Mouse (Mus musculus) intestine, embryonic 14.5 days (tissue): ENCODE results near the gene Synpo2l. TPM values are rescaled to one million over a fixed set of nuclear protein-coding genes. Genes with fewer than 3 reads are reported as not detected.
"Not testable (repeated sequence)": the region's sequence is repeated elsewhere in the genome, so short reads cannot be mapped to it uniquely, and the experiment has no call there.

Experiments used
- ATAC-seq: fragments of 200-750 bp; cut with Nextera tagmentation; replicated peaks from 2 replicates; pipeline ENCODE4 v1.8.0; 2017; ENCODE audit warnings: low read depth, moderate number of reproducible peaks, moderate TSS enrichment, moderate library complexity; ENCODE audit not compliant: low FRiP score, low TSS enrichment
- DNase-seq: peaks from one replicate; pipeline ENCODE4 v3.0.0-alpha.2; 2018; ENCODE audit warnings: low spot score
- H3K27ac ChIP-seq: fragments of 300-500 bp; sonication (generic); 2 replicates; pipeline ENCODE4 v1.5.1; 2014; ENCODE audit warnings: low read depth, mild to moderate bottlenecking, control low read depth
- H3K27me3 ChIP-seq: fragments of 300-500 bp; sonication (generic); replicated peaks from 2 replicates; pipeline ENCODE4 v1.6.1; 2014; ENCODE audit warnings: low read length, control low read depth; ENCODE audit not compliant: control insufficient read depth, insufficient read depth
- H3K36me3 ChIP-seq: fragments of 300-500 bp; sonication (generic); 2 replicates; pipeline ENCODE4 v1.6.1; 2014; ENCODE audit warnings: low read length, control low read depth; ENCODE audit not compliant: control insufficient read depth, insufficient read depth
- H3K4me1 ChIP-seq: fragments of 300-500 bp; sonication (generic); replicated peaks from 2 replicates; pipeline ENCODE4 v1.6.1; 2014; ENCODE audit warnings: low read length, control low read depth, mixed read lengths; ENCODE audit not compliant: control insufficient read depth, insufficient read depth
- H3K4me2 ChIP-seq: fragments of 300-500 bp; sonication (generic); 2 replicates; pipeline ENCODE4 v1.6.1; 2014; ENCODE audit warnings: low read length
- H3K4me3 ChIP-seq: fragments of 300-500 bp; sonication (generic); 2 replicates; pipeline ENCODE4 v1.5.1; 2014; ENCODE audit warnings: low read depth, low read length, control low read depth, mixed read lengths
- H3K9ac ChIP-seq: fragments of 300-500 bp; sonication (generic); 2 replicates; pipeline ENCODE4 v1.6.1; 2014; ENCODE audit warnings: mild to moderate bottlenecking, low read length
- H3K9me3 ChIP-seq: fragments of 300-500 bp; sonication (generic); 2 replicates; pipeline ENCODE4 v1.6.1; 2016; ENCODE audit warnings: low read length, control low read depth; ENCODE audit not compliant: control insufficient read depth
- WGBS: fragments of 180-500 bp; shearing (Covaris S2); extraction: QIAGEN DNeasy Blood & Tissue Kit; methylation state at CpG from one replicate; pipeline ENCODE4 v1.1.7; 2014; 5-methylcytosine and 5-hydroxymethylcytosine counted together
- polyA plus RNA-seq: library from polyadenylated mRNA; unstranded; fragments of >200 nt; fragmentation: Nextera tagmentation; extraction: Ambion mirVana; gene quantifications from 2 replicates; pipeline ENCODE4 v1.2.1, GENCODE M21; 2014

Gene Synpo2l
- polyA plus RNA-seq: 0.18 and 0.19 TPM in 2 replicates

DNA sequence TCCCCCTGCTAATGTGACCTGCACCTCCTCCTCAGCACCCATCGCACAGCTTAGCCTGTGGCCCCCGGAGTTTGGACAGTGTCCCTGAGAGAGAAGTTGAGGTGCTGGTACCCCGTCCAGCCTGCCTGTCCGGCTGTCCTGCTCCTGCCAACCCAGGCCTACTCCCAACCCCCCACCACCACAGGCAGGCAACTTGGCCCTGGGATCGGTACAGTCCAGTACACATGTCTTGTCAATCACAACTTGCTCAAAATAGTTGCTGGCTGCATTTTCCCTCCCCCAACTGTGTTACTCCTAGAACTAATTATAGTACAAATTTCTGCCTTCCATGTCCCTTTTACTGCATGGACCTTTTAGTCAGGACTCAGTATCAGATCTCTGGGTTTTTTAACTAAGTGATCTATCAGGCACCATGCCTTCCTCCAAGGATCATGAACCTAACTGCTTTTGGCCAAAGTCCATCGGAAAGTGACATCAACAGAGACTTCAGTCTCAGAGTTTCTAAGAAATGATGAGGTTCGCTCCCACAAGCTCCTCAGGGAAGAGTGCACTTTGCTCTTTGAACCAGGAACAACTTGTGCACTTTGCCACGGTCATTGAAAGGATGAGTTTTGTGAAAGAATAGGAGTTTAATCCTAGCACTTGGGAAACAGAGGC, at the start of gene Synpo2l:
Synpo2l (minus strand) TSS at position 201 of the 657 bp plus-strand sequence.
- H3K27ac ChIP-seq: no peak within 1 kb of the TSS

GRCm38 (mm10) chr14:20713832-20714231, 45.7 kb upstream of the Synpo2l start:
- DNase-seq: no peak
- ATAC-seq: no peak
- H3K36me3 ChIP-seq: peaks cover 87% of the 10 kb centered on the region
- H3K9ac ChIP-seq: no peak overlapping the region
- H3K4me2 ChIP-seq: no peak overlapping the region
- WGBS: 73% methylated on average over 11 of the region's 11 CpGs
- no peaks in the 10 kb centered on the region for H3K9me3 ChIP-seq
- no peaks in the 10 kb centered on the region for H3K27me3 ChIP-seq
- H3K27ac ChIP-seq: no peak overlapping the region
- no peak overlapping the region for H3K4me3 ChIP-seq
- peaks cover 4% of the 10 kb centered on the region for H3K4me1 ChIP-seq

More for the DNA sequence above, at the start of gene Synpo2l:
- Histone ChIP-seq H3K9ac (no peak within 1 kb of the TSS), H3K27me3 (no peaks in the 10 kb centered on the region), H3K9me3 (peaks cover 4% of the 10 kb centered on the region; the same call in 1 of the 2 replicates), H3K36me3 (no peaks in the 10 kb centered on the region), H3K4me2 (no peak within 1 kb of the TSS), H3K4me3 (no peak within 1 kb of the TSS), H3K4me1 (no peaks in the 10 kb centered on the region; the same call in 1 of the 2 replicates)
- ATAC-seq (no peak), DNase-seq (no peak)
- WGBS: 79% methylated on average over 8 of the region's 8 CpGs

GRCm38 (mm10) chr14:20708239-20708638, 40.1 kb upstream of the Synpo2l start:
- H3K4me3 ChIP-seq: peak overlapping the region; percentile 98
- no peaks in the 10 kb centered on the region for H3K9me3 ChIP-seq
- ATAC-seq: no peak
- H3K27me3 ChIP-seq: no peaks in the 10 kb centered on the region
- peak overlapping the region; percentile 89 for H3K9ac ChIP-seq
- H3K4me1 ChIP-seq: peaks cover 14% of the 10 kb centered on the region
- DNase-seq: no peak
- 6% methylated on average over 10 of the region's 10 CpGs for whole genome bisulfite sequencing
- peak overlapping the region; percentile 67 for H3K4me2 ChIP-seq
- H3K36me3 ChIP-seq: peaks cover 46% of the 10 kb centered on the region
- 0 out of 2 replicates have a peak overlapping the region, but pooled peaks have one; percentile 79 for H3K27ac ChIP-seq

DNA sequence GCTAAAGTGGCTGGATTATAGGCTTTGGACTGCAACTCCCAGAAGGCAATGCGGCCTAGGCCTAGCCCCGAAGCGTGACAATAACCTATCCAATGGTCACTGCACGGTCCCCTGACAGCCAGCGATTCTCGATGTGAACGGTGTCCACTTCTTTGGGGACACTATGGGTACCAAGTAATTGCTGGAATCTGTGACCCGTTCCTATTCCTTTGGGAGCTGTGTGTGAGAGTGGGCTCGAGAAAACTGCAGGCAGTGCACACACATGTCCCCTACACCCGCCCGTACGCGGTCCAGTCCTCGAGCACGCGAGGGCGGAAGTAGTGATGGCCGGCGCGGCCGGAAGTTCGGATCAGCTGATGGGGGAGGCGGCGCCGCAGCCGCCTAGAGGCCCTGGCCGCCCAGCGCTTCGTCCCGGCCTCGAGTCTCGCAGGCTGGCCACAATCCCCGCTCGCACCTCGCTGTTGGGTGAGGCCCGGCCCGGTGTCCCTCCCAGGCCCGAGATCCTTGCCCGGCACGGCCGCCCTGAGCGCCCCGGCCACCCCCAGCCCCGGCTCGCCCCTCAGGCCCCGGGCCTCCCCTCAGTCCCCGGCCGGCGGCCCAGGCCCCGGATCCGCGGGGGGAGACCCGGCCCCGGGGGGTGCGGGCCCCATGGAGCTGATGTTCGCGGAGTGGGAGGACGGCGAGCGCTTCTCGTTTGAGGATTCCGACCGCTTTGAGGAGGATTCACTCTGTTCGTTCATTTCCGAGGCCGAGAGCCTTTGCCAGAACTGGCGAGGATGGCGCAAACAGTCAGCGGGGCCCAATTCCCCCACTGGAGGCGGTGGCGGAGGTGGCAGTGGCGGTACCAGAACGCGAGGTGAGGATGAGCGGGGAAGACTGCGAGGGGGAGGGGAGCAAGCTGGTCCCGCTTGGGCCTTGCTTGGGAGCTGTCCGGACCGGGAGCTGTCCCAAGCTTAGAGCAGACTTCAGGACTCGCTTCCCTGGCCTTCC, 39.3 kb upstream of the Synpo2l start, which contains the start of gene Zswim8:
Zswim8 (plus strand) TSS at position 352 of the 990 bp plus-strand sequence.
- ATAC-seq: peak; percentile 88
- H3K4me1 ChIP-seq: peaks cover 14% of the 10 kb centered on the region
- H3K9ac ChIP-seq: peak within 1 kb of the TSS; percentile 89
- peaks cover 40% of the 10 kb centered on the region for H3K36me3 ChIP-seq
- H3K9me3 ChIP-seq: no peaks in the 10 kb centered on the region
- peak within 1 kb of the TSS; percentile 98 for H3K4me3 ChIP-seq
- no peaks in the 10 kb centered on the region for H3K27me3 ChIP-seq
- peak; percentile 97 for DNase-seq
- 1% methylated on average over 79 of the region's 80 CpGs for WGBS
- H3K4me2 ChIP-seq: peak within 1 kb of the TSS; percentile 67
- H3K27ac ChIP-seq: peak within 1 kb of the TSS; percentile 79

GRCm38 (mm10) chr14:20703461-20703860, 35.3 kb upstream of the Synpo2l start:
- Histone ChIP-seq H3K4me1 (peaks cover 27% of the 10 kb centered on the region), H3K36me3 (peaks cover 25% of the 10 kb centered on the region), H3K9ac (peak overlapping the region; percentile 70), H3K4me3 (peak overlapping the region; percentile 86), H3K4me2 (peak overlapping the region; percentile 81), H3K27ac (peak overlapping the region; percentile 89; the same call in 1 of the 2 replicates)
- not testable (repeated sequence) for DNase-seq, H3K9me3 ChIP-seq, ATAC-seq, H3K27me3 ChIP-seq
- 9% methylated on average over 7 of the region's 8 CpGs for WGBS

DNA sequence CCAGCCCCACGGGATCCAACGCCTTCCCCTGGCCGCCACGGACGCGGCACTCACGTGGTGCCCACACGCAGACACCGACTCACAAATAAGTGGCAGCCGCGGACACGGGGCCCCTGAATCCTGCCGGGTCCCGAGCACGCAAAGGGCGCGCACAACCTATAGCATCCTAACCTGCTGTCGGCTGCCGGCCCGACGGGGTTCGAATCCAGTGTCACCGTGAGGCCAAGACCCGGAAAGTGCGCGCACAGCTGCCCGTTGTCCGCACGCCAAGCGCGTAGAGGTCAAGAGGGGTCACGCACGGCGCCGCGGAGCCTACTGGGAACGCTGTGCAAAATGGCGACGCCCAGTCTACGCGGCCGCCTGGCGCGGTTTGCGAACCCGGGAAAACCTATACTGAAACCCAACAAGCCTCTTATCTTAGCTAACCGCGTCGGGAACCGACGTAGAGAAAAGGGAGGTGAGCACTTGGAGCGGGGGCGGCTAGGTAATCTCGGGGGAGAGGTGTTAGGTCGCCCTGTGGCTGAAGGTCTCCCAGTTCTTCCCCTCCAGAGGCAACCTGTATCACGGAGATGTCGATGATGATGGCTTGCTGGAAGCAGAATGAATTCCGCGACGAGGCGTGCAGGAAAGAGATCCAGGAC, 34.7 kb upstream of the Synpo2l start, which contains the start of gene Chchd1:
Chchd1 (plus strand) TSS at position 266 of the 641 bp plus-strand sequence.
- Histone ChIP-seq H3K9me3 (no peaks in the 10 kb centered on the region), H3K4me1 (peaks cover 31% of the 10 kb centered on the region), H3K9ac (peak within 1 kb of the TSS; percentile 70), H3K27me3 (no peaks in the 10 kb centered on the region), H3K4me2 (peak within 1 kb of the TSS; percentile 81), H3K36me3 (peaks cover 25% of the 10 kb centered on the region), H3K27ac (peak within 1 kb of the TSS; percentile 89), H3K4me3 (peak within 1 kb of the TSS; percentile 86)
- under 1% methylated on average over 61 of the region's 61 CpGs for WGBS
- ATAC-seq (peak; percentile 74), DNase-seq (peak; percentile 96)

DNA sequence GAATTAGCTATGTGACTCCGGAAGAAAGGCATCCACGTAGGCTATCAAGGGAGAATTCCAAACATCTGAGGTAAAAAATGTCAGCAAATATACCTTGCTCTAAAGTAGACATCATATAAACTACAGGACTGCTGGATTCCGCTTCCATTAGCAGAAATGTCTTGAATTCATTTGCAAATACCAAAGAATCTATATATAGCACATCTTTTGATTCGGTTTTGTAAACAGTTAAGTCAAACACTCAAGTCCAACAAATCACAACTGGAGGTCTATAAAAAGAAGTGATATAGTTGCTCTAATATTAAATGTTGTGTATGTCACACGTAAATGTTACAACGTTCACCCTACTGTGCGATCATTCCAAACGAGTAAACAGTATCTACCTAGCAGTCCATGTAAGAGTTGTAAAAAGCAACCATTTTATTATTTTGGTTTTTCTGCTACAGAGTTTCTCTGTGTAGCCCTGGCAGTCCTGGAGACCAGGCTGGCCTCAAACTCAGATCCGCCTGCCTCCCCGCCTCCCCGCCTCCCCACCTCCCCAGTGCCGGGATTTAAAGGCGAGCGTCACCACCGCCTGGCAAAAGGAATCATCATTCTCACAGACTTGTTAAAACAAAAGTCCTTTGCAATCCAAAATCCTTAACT, 34.1 kb upstream of the Synpo2l start:
- H3K4me3 ChIP-seq: peak overlapping the region; percentile 86
- H3K4me2 ChIP-seq: peak overlapping the region; percentile 81
- peak; percentile 25 for ATAC-seq

More for the DNA sequence above, 34.1 kb upstream of the Synpo2l start:
- Histone ChIP-seq H3K9me3 (no peaks in the 10 kb centered on the region), H3K4me1 (peaks cover 36% of the 10 kb centered on the region), H3K9ac (peak overlapping the region; percentile 70), H3K36me3 (peaks cover 25% of the 10 kb centered on the region), H3K27ac (peak overlapping the region; percentile 89), H3K27me3 (no peaks in the 10 kb centered on the region)
- no peak for DNase-seq
- WGBS: 6% methylated on average over 15 of the region's 15 CpGs
